Mouse (Mus musculus) neural tube, embryonic 13.5 days (tissue): ENCODE measurements at regions not wholly inside any gene's neighbourhood (a gene's known extent, or its start where the extent isn't known, plus 50 kb on each side); places are given as distances from the start of the nearest gene placed in this dataset.

ENCODE experiments used
- ATAC-seq: fragments of 200-750 bp; cut with Nextera tagmentation; 2 replicates; pipeline ENCODE4 v1.8.0; 2017; ENCODE audit warnings: low read depth, mild to moderate bottlenecking, moderate TSS enrichment, moderate library complexity
- H3K27ac ChIP-seq: fragments of 300-500 bp; sonication (generic); replicated peaks from 2 replicates; pipeline ENCODE4 v1.5.1; 2015; ENCODE audit warnings: moderate library complexity, mild to moderate bottlenecking, inconsistent platforms
- H3K27me3 ChIP-seq: fragments of 300-500 bp; sonication (generic); 2 replicates; pipeline ENCODE4 v1.6.1; 2015; ENCODE audit warnings: mild to moderate bottlenecking, inconsistent platforms
- H3K36me3 ChIP-seq: fragments of 300-500 bp; sonication (generic); 2 replicates; pipeline ENCODE4 v1.6.1; 2015; ENCODE audit warnings: mild to moderate bottlenecking, inconsistent platforms
- H3K4me1 ChIP-seq: fragments of 300-500 bp; sonication (generic); replicated peaks from 2 replicates; pipeline ENCODE4 v1.6.1; 2015; ENCODE audit warnings: inconsistent platforms
- H3K4me2 ChIP-seq: fragments of 300-500 bp; sonication (generic); 2 replicates; pipeline ENCODE4 v1.6.1; 2015; ENCODE audit warnings: inconsistent platforms, mild to moderate bottlenecking, moderate library complexity
- H3K4me3 ChIP-seq: fragments of 300-500 bp; sonication (generic); 2 replicates; pipeline ENCODE4 v1.5.1; 2015; ENCODE audit warnings: mild to moderate bottlenecking, inconsistent platforms
- H3K9ac ChIP-seq: fragments of 300-500 bp; sonication (generic); 2 replicates; pipeline ENCODE4 v1.6.1; 2015; ENCODE audit warnings: moderate library complexity, mild to moderate bottlenecking, inconsistent platforms
- H3K9me3 ChIP-seq: fragments of 300-500 bp; sonication (generic); 2 replicates; pipeline ENCODE4 v1.6.1; 2016; ENCODE audit warnings: inconsistent platforms
- WGBS: fragments of 180-500 bp; shearing (Covaris S2); methylation state at CpG from one replicate; pipeline ENCODE4 v1.1.7; 2015; 5-methylcytosine and 5-hydroxymethylcytosine counted together

GRCm38 (mm10) chr8:26725521-26725920, 251.6 kb upstream of the Zfp703 start:
- H3K9me3 ChIP-seq, result no peaks in the 10 kb centered on the region
- no peak overlapping the region for H3K9ac ChIP-seq
- no peak overlapping the region for H3K27ac ChIP-seq
- no peak for ATAC-seq
- no peak overlapping the region for H3K4me2 ChIP-seq
- H3K4me3 ChIP-seq, result no peak overlapping the region
- no peaks in the 10 kb centered on the region for H3K4me1 ChIP-seq
- WGBS, result 68% methylated on average over 7 of the region's 7 CpGs
- no peaks in the 10 kb centered on the region for H3K36me3 ChIP-seq
- peaks cover 51% of the 10 kb centered on the region for H3K27me3 ChIP-seq

GRCm38 (mm10) chr8:26729351-26729750, 247.8 kb upstream of the Zfp703 start:
- no peak overlapping the region for H3K4me3 ChIP-seq
- H3K36me3 ChIP-seq, result no peaks in the 10 kb centered on the region
- no peaks in the 10 kb centered on the region for H3K9me3 ChIP-seq
- no peak overlapping the region for H3K9ac ChIP-seq
- WGBS, result 87% methylated on average over 5 of the region's 5 CpGs
- no peaks in the 10 kb centered on the region for H3K4me1 ChIP-seq
- H3K27ac ChIP-seq, result no peak overlapping the region
- H3K4me2 ChIP-seq, result no peak overlapping the region
- ATAC-seq, result no peak
- peaks cover 31% of the 10 kb centered on the region for H3K27me3 ChIP-seq

- peaks cover 16% of the 10 kb centered on the region for H3K27me3 ChIP-seq
- H3K27ac ChIP-seq, result no peak overlapping the region
- 86% methylated on average over 2 of the region's 2 CpGs for WGBS
- H3K9me3 ChIP-seq, result no peaks in the 10 kb centered on the region
- H3K36me3 ChIP-seq, result no peaks in the 10 kb centered on the region
- no peaks in the 10 kb centered on the region for H3K4me1 ChIP-seq
- no peak for ATAC-seq
- H3K4me2 ChIP-seq, result no peak overlapping the region
- no peak overlapping the region for H3K9ac ChIP-seq
- H3K4me3 ChIP-seq, result no peak overlapping the region
These were observed 246.0 kb upstream of the Zfp703 start for GRCm38 (mm10) chr8:26731111-26731510.

- Histone ChIP-seq H3K9ac (no peak overlapping the region), H3K4me3 (no peak overlapping the region), H3K27ac (no peak overlapping the region), H3K4me1 (peaks cover 30% of the 10 kb centered on the region), H3K9me3 (no peaks in the 10 kb centered on the region), H3K4me2 (no peak overlapping the region), H3K27me3 (peaks cover 43% of the 10 kb centered on the region), H3K36me3 (no peaks in the 10 kb centered on the region)
- 24% methylated on average over 3 of the region's 3 CpGs for WGBS
- no peak for ATAC-seq
These were observed 232.7 kb upstream of the Zfp703 start for GRCm38 (mm10) chr8:26744424-26744823.

GRCm38 (mm10) chr8:26746811-26747210, 230.3 kb upstream of the Zfp703 start:
- peak; percentile 1 for ATAC-seq
- Histone ChIP-seq H3K27me3 (peaks cover 58% of the 10 kb centered on the region), H3K9me3 (no peaks in the 10 kb centered on the region), H3K27ac (peak overlapping the region; percentile 80), H3K4me2 (peak overlapping the region; percentile 36), H3K4me1 (peaks cover 32% of the 10 kb centered on the region), H3K9ac (peak overlapping the region; percentile 46; the same call in 1 of the 2 replicates), H3K36me3 (no peaks in the 10 kb centered on the region), H3K4me3 (no peak overlapping the region)
- WGBS, result 59% methylated on average over 3 of the region's 3 CpGs

- peak; percentile 86 for ATAC-seq
- 14% methylated on average over 19 of the region's 19 CpGs for WGBS
- Histone ChIP-seq H3K36me3 (no peaks in the 10 kb centered on the region), H3K9me3 (no peaks in the 10 kb centered on the region), H3K27ac (peak overlapping the region; percentile 80), H3K4me1 (peaks cover 32% of the 10 kb centered on the region), H3K4me2 (peak overlapping the region; percentile 36), H3K4me3 (no peak overlapping the region), H3K9ac (peak overlapping the region; percentile 46; the same call in 1 of the 2 replicates), H3K27me3 (peaks cover 56% of the 10 kb centered on the region)
These were observed 229.7 kb upstream of the Zfp703 start for GRCm38 (mm10) chr8:26747241-26747972.

- Histone ChIP-seq H3K4me3 (no peak overlapping the region), H3K36me3 (no peaks in the 10 kb centered on the region), H3K27ac (peak overlapping the region; percentile 80), H3K27me3 (peaks cover 58% of the 10 kb centered on the region), H3K4me2 (peak overlapping the region; percentile 36), H3K9me3 (no peaks in the 10 kb centered on the region), H3K9ac (no peak overlapping the region), H3K4me1 (peaks cover 32% of the 10 kb centered on the region)
- ATAC-seq, result peak; percentile 85
- 36% methylated on average over 10 of the region's 14 CpGs for WGBS
These were observed 228.8 kb upstream of the Zfp703 start for GRCm38 (mm10) chr8:26748161-26748971.

- H3K36me3 ChIP-seq, result no peaks in the 10 kb centered on the region
- no peak for ATAC-seq
- H3K4me1 ChIP-seq, result peaks cover 32% of the 10 kb centered on the region
- no peak overlapping the region for H3K9ac ChIP-seq
- peaks cover 55% of the 10 kb centered on the region for H3K27me3 ChIP-seq
- H3K9me3 ChIP-seq, result no peaks in the 10 kb centered on the region
- 86% methylated on average over 1 of the region's 1 CpGs for WGBS
- peak overlapping the region; percentile 80 for H3K27ac ChIP-seq
- H3K4me2 ChIP-seq, result no peak overlapping the region
- no peak overlapping the region for H3K4me3 ChIP-seq
These were observed 228.2 kb upstream of the Zfp703 start for GRCm38 (mm10) chr8:26748972-26749291.

- no peak overlapping the region for H3K27ac ChIP-seq
- peaks cover 6% of the 10 kb centered on the region; the same call in 1 of the 2 replicates for H3K9me3 ChIP-seq
- H3K9ac ChIP-seq, result no peak overlapping the region
- no peaks in the 10 kb centered on the region for H3K36me3 ChIP-seq
- ATAC-seq, result no peak
- H3K4me3 ChIP-seq, result no peak overlapping the region
- 98% methylated on average over 1 of the region's 1 CpGs for WGBS
- H3K27me3 ChIP-seq, result peaks cover 45% of the 10 kb centered on the region
- peaks cover 32% of the 10 kb centered on the region for H3K4me1 ChIP-seq
- no peak overlapping the region for H3K4me2 ChIP-seq
These were observed 227.0 kb upstream of the Zfp703 start for GRCm38 (mm10) chr8:26750120-26750519.

GRCm38 (mm10) chr8:26751651-26752050, 225.5 kb upstream of the Zfp703 start:
- Histone ChIP-seq H3K9me3 (peaks cover 6% of the 10 kb centered on the region; the same call in 1 of the 2 replicates), H3K4me2 (no peak overlapping the region), H3K27ac (no peak overlapping the region), H3K36me3 (no peaks in the 10 kb centered on the region), H3K9ac (no peak overlapping the region), H3K4me1 (peaks cover 30% of the 10 kb centered on the region), H3K27me3 (peaks cover 33% of the 10 kb centered on the region), H3K4me3 (no peak overlapping the region)
- ATAC-seq, result no peak
- 94% methylated on average over 5 of the region's 5 CpGs for WGBS

- no peak overlapping the region for H3K9ac ChIP-seq
- no peak overlapping the region for H3K27ac ChIP-seq
- H3K27me3 ChIP-seq, result peaks cover 13% of the 10 kb centered on the region
- peaks cover 6% of the 10 kb centered on the region; the same call in 1 of the 2 replicates for H3K9me3 ChIP-seq
- no peak for ATAC-seq
- no peaks in the 10 kb centered on the region for H3K36me3 ChIP-seq
- no peak overlapping the region for H3K4me2 ChIP-seq
- no peak overlapping the region for H3K4me3 ChIP-seq
- no peaks in the 10 kb centered on the region for H3K4me1 ChIP-seq
- WGBS, result 70% methylated on average over 2 of the region's 2 CpGs
These were observed 220.7 kb upstream of the Zfp703 start for GRCm38 (mm10) chr8:26756452-26756851.

- Histone ChIP-seq H3K36me3 (no peaks in the 10 kb centered on the region), H3K9me3 (no peaks in the 10 kb centered on the region), H3K9ac (no peak overlapping the region), H3K4me3 (no peak overlapping the region), H3K27ac (no peak overlapping the region), H3K4me2 (no peak overlapping the region), H3K27me3 (peaks cover 8% of the 10 kb centered on the region), H3K4me1 (peaks cover 12% of the 10 kb centered on the region; the same call in 1 of the 2 replicates)
- WGBS, result 90% methylated on average over 1 of the region's 1 CpGs
- ATAC-seq, result no peak
These were observed 216.4 kb upstream of the Zfp703 start for GRCm38 (mm10) chr8:26760726-26761125.
